Mouse (Mus musculus): ENCODE results near the gene Sox10. TPM values are rescaled to one million over a fixed set of nuclear protein-coding genes. Genes with fewer than 3 reads are reported as not detected.

Sox10 gene
- total and polyA plus RNA-seq, 2 experiments from 2014 or later = 14.2 to 40.3 TPM

DNA sequence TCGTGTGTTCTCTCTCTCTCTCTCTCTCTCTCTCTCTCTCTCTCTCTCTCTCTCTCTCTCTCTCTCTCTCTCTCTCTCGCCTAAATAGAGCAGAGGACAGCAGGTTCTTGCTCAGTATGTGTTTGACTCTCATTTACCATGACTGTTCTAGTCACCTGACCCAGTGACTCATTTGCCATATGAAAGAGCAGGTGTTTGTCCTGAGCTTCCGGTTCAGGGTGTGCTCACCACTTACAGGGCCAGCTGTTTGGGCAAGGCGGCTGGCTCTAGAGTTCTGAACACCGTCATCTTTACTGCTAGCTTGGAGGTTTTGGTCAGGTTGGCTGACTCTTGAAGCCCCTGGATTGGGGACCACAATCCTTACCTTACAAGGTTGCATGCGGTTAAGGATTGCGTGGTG, 19.5 kb downstream of the Sox10 start:
- Histone ChIP-seq H3K4me1 (ENCODE audit: insufficient read depth, low read length) (no peaks in the 10 kb centered on the region), H3K27me3 (ENCODE audit: insufficient read depth, low read length) (no peaks in the 10 kb centered on the region), H3K27ac (no peak overlapping the region), H3K36me3 (ENCODE audit: insufficient read depth, low read length) (peaks cover 50% of the 10 kb centered on the region), H3K9ac (replicated peaks; ENCODE audit: low read length) (no peak overlapping the region), H3K9me3 (ENCODE audit: low read length) (no peaks in the 10 kb centered on the region), H3K4me3 (ENCODE audit: low read length) (no peak overlapping the region), H3K4me2 (ENCODE audit: low read depth, low read length) (no peak overlapping the region)
- DNase-seq (ENCODE audit: low spot score) = no peak
- no peak for ATAC-seq
- TF ChIP-seq CTCF (IDR thresholded peaks at IDR 0.05; ENCODE audit: low read depth) = no peak
- 94% methylated on average over 7 of the region's 7 CpGs for WGBS

DNA sequence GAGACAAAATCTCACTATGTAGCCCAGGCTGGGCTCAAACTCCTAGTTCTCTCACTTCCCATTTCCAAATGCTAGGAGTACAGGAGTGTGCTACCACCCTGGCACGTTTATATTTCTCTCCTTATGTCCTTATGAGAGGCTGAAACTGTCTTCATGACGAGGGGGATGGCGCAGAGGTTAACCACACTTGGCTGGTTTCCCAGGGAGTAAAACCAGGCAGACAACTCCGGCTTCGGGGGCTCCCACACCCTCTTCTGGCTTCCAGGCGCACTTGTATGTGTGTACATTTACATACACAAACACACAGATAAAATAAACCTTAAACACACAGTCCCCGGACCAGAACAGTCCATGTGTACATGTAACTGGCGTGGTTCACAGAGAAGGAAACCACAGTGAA, 21.0 kb downstream of the Sox10 start:
- Histone ChIP-seq H3K4me3 (ENCODE audit: low read length) (no peak overlapping the region), H3K4me1 (ENCODE audit: insufficient read depth, low read length) (no peaks in the 10 kb centered on the region), H3K9ac (replicated peaks; ENCODE audit: low read length) (no peak overlapping the region), H3K9me3 (ENCODE audit: low read length) (no peaks in the 10 kb centered on the region), H3K36me3 (ENCODE audit: insufficient read depth, low read length) (peaks cover 45% of the 10 kb centered on the region), H3K4me2 (ENCODE audit: low read depth, low read length) (no peak overlapping the region), H3K27ac (no peak overlapping the region), H3K27me3 (ENCODE audit: insufficient read depth, low read length) (no peaks in the 10 kb centered on the region)
- ATAC-seq (no peak), DNase-seq (ENCODE audit: low spot score) (no peak)
- 79% methylated on average over 8 of the region's 8 CpGs for whole genome bisulfite sequencing
- no peak for TF ChIP-seq CTCF (IDR thresholded peaks at IDR 0.05; ENCODE audit: low read depth)

DNA sequence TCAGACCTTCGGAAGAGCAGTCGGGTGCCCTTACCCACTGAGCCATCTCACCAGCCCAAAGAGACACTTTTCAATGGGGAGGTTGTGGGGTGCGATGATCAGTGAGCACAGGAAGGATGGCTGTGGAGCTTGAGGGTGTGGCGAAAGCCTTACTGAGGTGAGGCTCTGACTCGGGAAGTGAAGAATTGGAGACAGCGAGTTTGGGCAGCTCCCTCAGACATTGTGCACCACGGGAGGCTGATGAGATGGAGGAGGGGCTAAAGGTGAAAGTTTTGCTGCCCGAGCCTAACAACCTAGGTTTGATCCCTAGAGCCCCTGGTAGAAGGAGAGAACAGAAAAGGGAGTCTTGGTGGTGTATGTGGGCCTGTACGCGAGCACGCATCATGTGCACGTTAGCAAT, 21.7 kb downstream of the Sox10 start:
- H3K27ac ChIP-seq = no peak overlapping the region
- WGBS = 83% methylated on average over 12 of the region's 12 CpGs
- peaks cover 42% of the 10 kb centered on the region for H3K36me3 ChIP-seq (ENCODE audit: insufficient read depth, low read length)
- H3K9me3 ChIP-seq (ENCODE audit: low read length) = no peaks in the 10 kb centered on the region
- H3K9ac ChIP-seq (replicated peaks; ENCODE audit: low read length) = no peak overlapping the region
- TF ChIP-seq CTCF (IDR thresholded peaks at IDR 0.05; ENCODE audit: low read depth) = no peak
- H3K4me2 ChIP-seq (ENCODE audit: low read depth, low read length) = no peak overlapping the region
- H3K27me3 ChIP-seq (ENCODE audit: insufficient read depth, low read length) = no peaks in the 10 kb centered on the region
- DNase-seq (ENCODE audit: low spot score) (no peak), ATAC-seq (no peak)
- no peak overlapping the region for H3K4me3 ChIP-seq (ENCODE audit: low read length)
- H3K4me1 ChIP-seq (ENCODE audit: insufficient read depth, low read length) = no peaks in the 10 kb centered on the region

DNA sequence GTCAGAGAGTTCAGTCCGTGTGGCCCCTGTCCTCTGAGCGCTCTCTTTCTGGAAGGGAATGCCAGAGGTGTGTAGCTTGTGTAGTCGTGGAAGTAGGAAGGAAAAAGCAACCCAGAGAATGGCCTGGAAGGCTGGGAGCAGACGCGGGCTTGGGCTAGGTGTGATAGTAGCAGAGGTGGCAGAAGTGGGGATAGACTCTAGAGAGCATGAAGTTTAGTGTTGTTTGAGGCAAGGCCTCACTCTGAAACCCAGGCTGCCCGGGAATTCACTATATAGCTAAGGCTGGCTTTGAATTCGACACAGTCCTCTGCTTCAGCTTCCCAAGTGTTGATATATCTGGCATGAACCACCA, 23.5 kb downstream of the Sox10 start:
- DNase-seq (ENCODE audit: low spot score) = no peak
- peaks cover 25% of the 10 kb centered on the region for H3K36me3 ChIP-seq (ENCODE audit: insufficient read depth, low read length)
- 2% methylated on average over 7 of the region's 7 CpGs for WGBS
- no peak for ATAC-seq
- H3K27ac ChIP-seq = peak overlapping the region; percentile 23; the same call in 1 of the 2 replicates
- no peaks in the 10 kb centered on the region for H3K4me1 ChIP-seq (ENCODE audit: insufficient read depth, low read length)
- no peak for TF ChIP-seq CTCF (IDR thresholded peaks at IDR 0.05; ENCODE audit: low read depth)
- peak overlapping the region; percentile 71 for H3K9ac ChIP-seq (replicated peaks; ENCODE audit: low read length)
- no peaks in the 10 kb centered on the region for H3K27me3 ChIP-seq (ENCODE audit: insufficient read depth, low read length)
- peak overlapping the region; percentile 96 for H3K4me2 ChIP-seq (ENCODE audit: low read depth, low read length)
- no peaks in the 10 kb centered on the region for H3K9me3 ChIP-seq (ENCODE audit: low read length)
- H3K4me3 ChIP-seq (ENCODE audit: low read length) = peak overlapping the region; percentile 91

DNA sequence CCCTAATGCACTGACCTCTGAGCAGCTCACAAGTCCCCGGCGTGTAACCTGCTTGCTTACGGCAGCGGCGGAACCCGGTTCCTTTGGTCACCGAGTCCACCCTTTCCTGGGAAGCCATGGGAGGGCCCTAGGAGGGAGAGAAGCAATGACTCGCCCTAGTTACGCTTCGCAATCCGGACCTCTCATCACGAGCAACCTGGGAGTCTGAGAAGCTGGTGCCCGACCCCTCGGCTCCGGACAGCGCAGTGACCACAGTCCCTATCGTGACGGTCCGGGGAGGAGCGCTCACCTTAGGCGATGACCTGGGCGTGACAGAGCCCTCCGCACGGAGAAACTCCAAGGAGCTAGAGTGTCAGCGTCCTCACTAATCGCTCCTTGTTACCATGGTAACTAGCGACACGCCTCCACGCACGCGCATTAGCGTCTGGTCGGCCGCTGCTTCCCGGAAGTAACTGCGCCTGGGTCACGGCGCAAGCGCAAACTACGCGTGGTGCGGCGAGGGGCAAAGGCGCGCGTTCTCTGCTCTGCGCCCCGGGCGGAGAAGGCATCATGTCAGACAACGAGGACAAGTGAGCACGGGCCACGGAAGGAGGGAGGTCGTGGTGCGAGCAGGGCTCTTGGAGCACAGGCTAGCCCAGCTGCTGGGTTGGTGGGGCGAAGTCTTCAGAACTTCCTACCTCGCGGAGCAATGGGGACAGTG, 24.0 kb downstream of the Sox10 start, which contains the start of the genes Polr2f and 1700088E04Rik:
Polr2f (plus strand) TSS at position 144 of the 700 bp plus-strand sequence.
1700088E04Rik (minus strand) TSS at position 388 of the 700 bp plus-strand sequence.
- H3K4me2 ChIP-seq (ENCODE audit: low read depth, low read length) = peak within 1 kb of the TSS; percentile 96
- H3K4me3 ChIP-seq (ENCODE audit: low read length) = peak within 1 kb of the TSS; percentile 91
- no peaks in the 10 kb centered on the region for H3K9me3 ChIP-seq (ENCODE audit: low read length)
- no peaks in the 10 kb centered on the region for H3K27me3 ChIP-seq (ENCODE audit: insufficient read depth, low read length)
- H3K27ac ChIP-seq = peak within 1 kb of the TSS; percentile 23; the same call in 1 of the 2 replicates
- ATAC-seq = peak; percentile 93
- WGBS = under 1% methylated on average over 57 of the region's 57 CpGs
- H3K9ac ChIP-seq (replicated peaks; ENCODE audit: low read length) = peak within 1 kb of the TSS; percentile 71
- no peak for TF ChIP-seq CTCF (IDR thresholded peaks at IDR 0.05; ENCODE audit: low read depth)
- H3K4me1 ChIP-seq (ENCODE audit: insufficient read depth, low read length) = no peaks in the 10 kb centered on the region
- peak; percentile 98 for DNase-seq (ENCODE audit: low spot score)
- H3K36me3 ChIP-seq (ENCODE audit: insufficient read depth, low read length) = peaks cover 21% of the 10 kb centered on the region

DNA sequence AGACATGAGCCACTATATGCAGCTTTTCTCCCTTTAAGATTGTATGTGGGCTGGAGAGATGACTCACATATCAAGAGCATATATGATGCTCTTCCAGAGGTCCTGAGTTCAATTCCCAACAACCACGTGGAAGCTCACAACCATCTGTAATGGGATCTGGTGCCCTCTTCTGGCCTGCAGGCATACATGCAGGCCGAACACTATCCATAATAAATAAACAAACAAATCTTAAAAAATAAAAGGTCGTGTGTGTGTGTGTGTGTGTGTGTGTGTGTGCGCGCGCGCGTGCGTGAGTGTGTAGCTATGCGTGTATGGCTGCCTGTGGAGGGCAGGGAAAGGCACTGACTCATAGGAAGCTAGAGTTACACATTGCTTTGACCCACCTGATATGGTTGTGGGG, 25.4 kb downstream of the Sox10 start:
- 65% methylated on average over 10 of the region's 10 CpGs for WGBS
- H3K4me3 ChIP-seq (ENCODE audit: low read length) = no peak overlapping the region
- peak; percentile 64 for TF ChIP-seq CTCF (IDR thresholded peaks at IDR 0.05; ENCODE audit: low read depth)
- H3K36me3 ChIP-seq (ENCODE audit: insufficient read depth, low read length) = peaks cover 9% of the 10 kb centered on the region; the same call in 1 of the 2 replicates
- H3K4me1 ChIP-seq (ENCODE audit: insufficient read depth, low read length) = no peaks in the 10 kb centered on the region
- no peaks in the 10 kb centered on the region for H3K27me3 ChIP-seq (ENCODE audit: insufficient read depth, low read length)
- H3K27ac ChIP-seq = no peak overlapping the region
- H3K4me2 ChIP-seq (ENCODE audit: low read depth, low read length) = 0 out of 2 replicates have a peak overlapping the region, but pooled peaks have one; percentile 96
- DNase-seq (ENCODE audit: low spot score) = no peak
- no peaks in the 10 kb centered on the region for H3K9me3 ChIP-seq (ENCODE audit: low read length)
- ATAC-seq = no peak
- no peak overlapping the region for H3K9ac ChIP-seq (replicated peaks; ENCODE audit: low read length)
